Mouse (Mus musculus): ENCODE data around the gene Dlg2.

The Dlg2 gene

DNA sequence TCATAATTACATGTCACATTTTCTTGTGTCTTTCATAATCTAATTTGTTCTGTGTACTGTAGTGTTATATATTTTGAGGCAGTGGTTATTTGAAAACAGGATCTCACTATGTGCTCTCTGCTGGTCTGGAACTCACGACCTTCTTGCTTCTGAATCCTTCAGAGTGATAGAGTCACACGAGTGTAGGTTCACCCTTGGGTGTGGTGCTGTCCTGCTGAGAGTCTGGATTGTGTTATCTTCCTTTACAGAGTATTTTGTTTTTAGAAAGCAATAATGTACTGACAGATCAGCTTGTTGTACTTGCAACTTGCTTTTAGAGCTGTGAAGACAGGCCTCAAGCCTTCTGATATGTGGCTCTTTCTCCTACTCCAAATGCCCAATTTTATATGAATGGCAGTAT is 1953.8 kb downstream of the Dlg2 start:
- DNase-seq, result no peak

GRCm38 (mm10) chr7:92437168-92437567 is 1960.7 kb downstream of the Dlg2 start:
- DNase-seq, result no peak

DNA sequence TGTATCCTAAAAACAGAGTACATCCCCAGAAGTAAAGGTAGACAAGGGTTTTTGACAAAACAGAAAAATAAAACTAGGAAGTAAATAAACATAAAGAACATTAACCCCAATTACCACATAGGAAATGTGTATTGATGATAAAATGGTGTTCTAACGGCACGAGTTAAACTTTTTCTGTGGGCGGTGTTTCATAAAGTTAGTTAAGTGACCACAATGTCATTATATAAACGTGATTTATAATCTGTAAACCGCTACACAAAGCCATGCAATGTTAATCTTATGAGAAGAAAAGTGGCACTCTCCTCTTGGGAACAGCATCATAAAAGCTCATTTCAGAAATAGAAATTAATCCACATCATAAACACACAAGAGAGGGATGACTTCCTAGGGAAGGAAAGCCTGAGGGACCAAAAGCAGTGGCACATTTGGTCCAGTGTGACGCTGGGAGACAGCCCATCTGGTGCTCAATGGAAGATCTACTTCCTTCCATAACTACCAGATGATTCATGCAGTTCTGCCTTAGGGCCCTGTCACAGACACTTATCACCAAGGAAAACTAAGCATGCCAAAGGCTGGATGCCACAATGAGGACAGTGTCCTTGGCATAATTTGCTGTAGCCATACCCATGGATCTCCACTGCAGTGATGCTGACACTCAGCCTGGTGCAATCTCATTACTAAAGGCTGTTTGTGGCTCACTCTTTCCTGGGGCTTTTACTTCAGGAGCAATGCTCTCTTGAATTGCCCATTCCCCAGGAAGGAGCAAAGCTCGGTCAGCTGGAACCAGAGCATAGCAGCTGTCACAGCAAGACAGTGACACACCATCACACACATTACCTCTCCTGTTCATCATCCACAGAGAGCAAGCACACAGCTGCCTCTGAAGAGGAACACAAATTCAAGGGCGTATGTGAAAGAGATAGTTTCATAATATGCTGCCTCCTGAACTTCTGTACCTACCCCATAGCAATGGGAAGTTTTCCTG is 1963.3 kb downstream of the Dlg2 start:
- no peak for DNase-seq

DNA sequence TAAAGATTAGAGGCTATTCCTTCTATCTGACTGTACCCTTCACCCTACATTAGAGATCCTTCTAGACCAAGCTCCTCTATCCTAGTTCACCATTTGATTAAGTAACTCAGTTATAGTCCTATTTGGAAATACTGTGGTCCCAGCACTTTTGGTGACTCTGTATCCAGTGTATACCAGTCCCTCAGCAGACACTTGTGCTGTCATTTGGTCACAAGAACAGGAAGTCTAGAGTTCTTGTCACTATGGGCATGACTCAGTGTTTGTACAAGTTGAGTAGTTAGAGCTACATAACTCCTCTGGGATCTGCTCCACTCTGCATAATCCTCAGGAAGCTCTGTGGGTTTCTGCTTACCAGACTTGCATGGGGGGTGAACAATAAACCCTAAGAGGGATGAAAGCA is 1965.1 kb downstream of the Dlg2 start:
- DNase-seq, result no peak

- no peak for DNase-seq
Observed at GRCm38 (mm10) chr7:92442082-92442481, 1965.6 kb downstream of the Dlg2 start.

DNA sequence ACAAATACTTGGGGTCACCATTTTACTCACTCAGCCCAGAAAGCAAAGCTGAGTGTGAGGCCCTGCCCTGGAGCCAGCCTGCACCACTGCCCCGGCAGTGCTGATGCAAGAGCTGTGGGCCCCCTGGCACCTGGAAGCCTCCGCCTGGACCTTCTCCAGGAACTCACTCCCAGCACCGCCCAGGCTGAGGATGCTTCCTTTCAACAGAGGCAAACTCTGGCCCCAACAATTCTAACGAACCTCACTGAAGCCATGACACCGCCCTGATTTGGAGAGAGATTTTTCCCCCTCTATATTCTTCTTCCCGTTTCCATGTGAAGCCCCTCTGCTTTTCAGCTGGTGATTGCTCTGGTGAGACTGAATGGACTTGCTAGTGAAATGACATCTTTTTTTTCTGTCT is 1971.5 kb downstream of the Dlg2 start:
- DNase-seq, result no peak

DNA sequence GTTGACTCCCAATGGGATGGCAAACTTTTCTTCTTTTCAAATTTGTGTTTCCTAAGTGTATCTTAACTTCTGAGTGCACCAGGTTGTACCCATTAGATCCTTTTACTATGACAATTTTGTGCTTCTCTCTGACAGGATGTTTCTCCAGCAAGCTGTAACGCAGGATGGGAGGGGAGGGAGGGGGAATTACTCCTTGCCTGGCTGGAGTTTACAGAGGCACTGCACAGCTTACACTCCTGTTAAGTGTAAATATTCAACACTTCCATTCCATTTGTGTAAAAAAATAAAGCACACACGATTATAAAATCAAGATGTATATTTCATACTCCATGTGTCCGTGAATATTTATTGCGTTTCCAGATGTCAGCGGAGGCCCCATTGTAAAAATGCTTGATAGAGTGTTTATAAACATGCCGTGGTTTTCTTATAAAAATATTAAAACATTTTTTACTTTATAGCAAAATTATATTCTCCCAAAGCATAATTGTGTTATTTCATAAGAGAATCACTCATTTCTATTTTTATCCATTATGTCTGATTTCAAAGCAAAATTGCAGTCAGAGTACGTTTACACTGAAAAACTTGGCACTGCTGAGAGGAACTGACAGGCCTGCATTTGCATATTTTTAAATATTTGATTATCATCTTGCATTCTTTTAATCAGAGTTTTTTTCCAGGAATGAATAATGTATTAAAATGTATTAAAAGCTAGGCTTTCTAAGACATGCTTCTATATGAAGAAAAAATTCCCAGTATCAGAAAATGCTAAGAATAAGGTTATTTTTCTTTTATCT is 1972.5 kb downstream of the Dlg2 start:
- DNase-seq, result no peak

GRCm38 (mm10) chr7:92454176-92454575 is 1977.7 kb downstream of the Dlg2 start:
- no peak for DNase-seq

DNA sequence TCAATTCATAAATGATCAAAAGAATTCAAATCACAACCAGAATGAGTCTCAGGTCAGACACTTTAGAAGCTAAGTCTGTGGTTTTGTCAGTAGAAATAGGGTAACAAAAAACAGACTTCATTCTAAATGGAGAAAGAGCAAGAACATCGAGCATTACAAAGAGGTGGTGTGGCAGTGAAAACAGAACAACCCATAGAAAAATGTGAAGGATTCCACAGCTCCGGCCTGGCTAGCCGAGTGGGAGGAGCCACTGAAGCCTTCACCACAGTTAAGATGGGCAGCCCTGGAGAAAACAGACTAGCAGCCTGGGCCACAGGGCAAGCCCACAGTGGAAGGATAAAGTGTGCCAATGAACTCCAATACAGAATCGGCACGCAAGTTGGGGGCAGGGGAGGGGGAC is 1979.5 kb downstream of the Dlg2 start:
- DNase-seq, result no peak

GRCm38 (mm10) chr7:92457791-92458190 is 1981.3 kb downstream of the Dlg2 start:
- DNase-seq, result no peak

DNA sequence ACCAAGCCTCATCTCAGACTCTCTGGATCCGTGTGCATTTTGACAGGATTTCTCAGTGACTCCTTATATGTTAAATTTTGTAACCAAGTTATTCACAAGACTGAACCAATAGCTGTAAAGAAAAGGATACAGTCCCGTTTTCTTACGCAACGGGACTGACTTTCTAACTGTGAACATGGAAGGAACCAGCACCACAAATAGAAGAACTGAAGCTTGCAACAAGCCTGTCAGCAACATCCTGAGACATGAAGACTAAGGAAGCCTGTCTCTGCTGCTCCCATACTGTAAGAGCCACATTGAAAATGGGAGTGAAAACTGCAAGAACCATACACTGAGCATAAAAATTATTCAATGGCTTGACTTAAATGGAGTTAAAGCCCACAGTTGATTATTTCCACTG is 1981.8 kb downstream of the Dlg2 start:
- DNase-seq, result no peak

GRCm38 (mm10) chr7:92460578-92460977 is 1984.1 kb downstream of the Dlg2 start:
- DNase-seq, result no peak

GRCm38 (mm10) chr7:92461256-92461655 is 1984.8 kb downstream of the Dlg2 start:
- no peak for DNase-seq

GRCm38 (mm10) chr7:92463080-92463877 is 1986.8 kb downstream of the Dlg2 start:
- DNase-seq, result no peak

DNA sequence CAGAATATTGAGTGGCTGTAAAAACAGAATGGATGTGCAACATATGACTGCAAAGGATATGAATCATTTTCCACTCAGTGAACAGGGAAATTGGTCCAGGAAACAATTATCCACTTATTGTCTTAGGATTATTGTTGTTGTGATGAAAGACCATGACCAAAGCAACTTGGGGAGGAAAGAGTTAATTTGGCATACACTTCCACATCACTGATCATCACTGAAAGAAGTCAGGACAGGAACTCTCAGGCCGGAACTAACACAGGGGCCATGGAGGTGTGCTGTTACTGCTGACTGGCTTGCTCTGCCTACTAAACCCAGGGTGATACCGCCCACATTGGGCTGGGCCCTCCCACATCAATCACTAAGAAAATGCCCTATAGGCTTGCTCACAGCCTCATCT is 1987.8 kb downstream of the Dlg2 start:
- DNase-seq, result no peak

DNA sequence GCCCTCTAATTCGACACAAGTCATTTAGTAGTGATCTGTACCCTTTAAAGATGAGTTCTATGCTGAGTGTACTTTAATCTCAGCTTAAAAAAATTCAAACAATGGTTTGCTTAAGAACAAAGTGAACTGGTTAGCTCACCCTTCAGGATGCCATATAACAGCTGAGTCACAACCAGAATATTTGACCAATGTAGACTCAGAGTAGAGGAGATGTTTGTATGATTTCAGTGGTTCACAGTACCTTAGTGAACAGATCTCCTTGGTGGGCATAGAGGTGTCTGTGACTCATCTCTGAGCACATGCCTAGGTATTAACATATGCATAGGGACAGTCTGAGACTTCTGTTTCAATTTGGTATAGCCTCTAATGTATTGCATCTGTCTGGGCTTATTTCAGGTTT is 2002.7 kb downstream of the Dlg2 start:
- no peak for DNase-seq

- no peak for DNase-seq
Observed at GRCm38 (mm10) chr7:92479748-92480147, 2003.3 kb downstream of the Dlg2 start.

DNA sequence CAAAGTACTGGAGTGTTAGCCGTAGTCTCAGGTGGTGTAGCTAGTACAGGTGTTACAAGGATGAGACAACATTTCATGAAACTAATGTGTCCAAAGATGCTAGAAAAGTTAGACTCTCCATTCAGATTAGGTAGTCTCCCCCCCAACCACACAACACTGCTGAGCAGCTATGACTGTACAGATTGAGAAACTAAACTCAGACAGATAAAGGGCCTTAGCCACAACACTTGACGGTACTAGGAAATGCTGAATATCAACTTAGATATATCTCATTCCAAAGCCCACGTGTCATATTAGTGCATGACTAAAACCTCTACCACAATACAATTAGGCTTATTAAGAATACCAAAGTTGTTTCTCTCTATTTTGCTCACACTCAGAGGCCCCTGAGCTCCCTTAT is 2006.9 kb downstream of the Dlg2 start:
- no peak for DNase-seq

DNA sequence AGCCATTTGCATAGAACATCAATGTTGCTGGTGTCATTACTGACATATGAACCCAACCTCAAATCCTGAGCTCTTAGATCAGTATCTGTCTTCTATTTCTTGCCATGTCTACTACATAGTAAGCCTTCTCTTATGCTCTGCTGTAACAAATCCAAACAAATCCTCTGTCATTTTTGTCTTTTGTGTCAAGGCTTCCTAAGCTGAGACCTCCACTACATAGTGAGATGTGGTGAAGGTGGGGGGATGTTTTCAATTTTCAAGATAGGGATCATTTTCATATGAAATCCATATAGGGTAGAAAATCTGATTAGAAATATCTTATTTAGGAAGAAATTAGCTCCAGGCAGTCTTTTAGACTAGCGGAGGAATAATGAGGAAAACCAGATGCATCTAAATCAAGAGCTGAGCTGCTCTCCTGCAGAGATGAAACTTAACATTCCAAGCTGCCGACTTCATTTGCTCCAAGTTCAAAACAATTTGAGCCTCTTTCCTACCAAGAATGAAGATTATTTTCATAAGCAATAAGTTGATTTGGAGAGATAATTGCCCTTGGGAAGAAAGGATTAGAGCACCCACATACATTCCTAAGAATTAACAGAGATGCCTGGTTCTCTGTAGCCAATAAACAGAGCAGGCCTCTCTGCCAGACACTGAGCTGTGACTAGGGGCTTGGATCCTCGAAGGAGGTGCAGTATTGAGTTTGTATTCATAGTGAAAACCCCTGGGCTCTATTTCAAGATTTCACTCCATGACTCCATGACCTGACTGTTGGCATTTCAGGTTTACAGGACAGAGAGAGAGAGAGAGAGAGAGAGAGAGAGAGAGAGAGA is 2009.6 kb downstream of the Dlg2 start:
- DNase-seq, result no peak

DNA sequence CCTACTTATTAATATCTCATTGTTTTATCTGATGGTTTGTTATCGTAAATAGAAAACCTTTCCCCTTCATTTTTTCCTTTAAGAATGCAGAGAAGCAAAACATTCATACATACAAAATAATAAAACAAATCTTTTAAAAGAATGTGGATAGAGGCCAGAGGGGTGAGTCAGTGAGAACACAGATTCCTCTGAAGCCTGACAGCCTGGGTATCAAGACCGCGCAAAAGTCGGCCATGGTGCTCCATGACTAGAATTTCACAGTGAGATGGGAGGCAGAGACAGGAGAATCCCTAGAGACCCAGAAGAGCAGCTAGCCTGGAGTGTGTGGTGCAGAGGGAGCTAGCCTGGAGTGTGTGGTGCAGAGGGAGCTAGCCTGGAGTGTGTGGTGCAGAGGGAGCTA is 2010.4 kb downstream of the Dlg2 start:
- DNase-seq, result no peak

DNA sequence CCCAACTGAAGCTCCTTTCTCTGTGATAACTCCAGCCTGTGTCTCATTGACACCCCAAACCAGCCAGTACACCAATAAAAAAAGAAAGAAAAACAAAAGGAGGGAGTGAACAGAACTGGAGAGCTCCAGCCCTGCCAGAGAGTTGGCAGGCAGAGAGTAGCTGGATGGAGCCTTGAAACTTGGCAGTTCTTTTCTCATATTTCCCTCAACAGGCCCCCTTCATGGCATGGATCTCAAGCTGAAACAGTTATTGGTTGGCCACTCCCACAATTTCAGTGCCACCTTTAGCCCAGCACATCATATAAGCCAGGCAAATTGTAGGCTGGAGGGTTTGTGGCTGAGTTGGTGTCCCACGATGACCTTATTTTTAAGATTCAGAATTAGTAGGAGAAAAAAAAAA is 2015.8 kb downstream of the Dlg2 start:
- DNase-seq, result no peak

DNA sequence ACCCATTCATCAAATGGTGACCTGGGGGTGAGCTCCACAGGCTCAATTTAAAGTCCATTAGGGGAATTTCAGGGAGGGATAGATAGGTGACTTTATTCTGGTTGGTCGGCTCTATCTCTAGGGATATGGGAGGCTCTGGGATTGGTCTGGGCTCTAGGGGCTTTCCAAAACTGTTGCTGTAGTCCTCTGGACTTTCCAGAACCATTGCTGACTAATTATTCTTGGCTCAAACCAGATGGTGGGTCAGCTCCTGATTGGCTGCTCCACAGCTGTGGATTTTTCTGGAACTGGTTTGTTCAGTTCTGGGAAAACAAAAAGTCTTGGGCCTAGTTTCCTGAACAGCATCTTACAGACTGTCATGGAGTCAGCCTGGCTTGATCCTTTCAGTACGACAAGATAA is 2017.0 kb downstream of the Dlg2 start:
- DNase-seq, result no peak

Data from lung, postnatal 14 days (tissue).